Mouse (Mus musculus) gastrocnemius, postnatal 10 days (tissue): ENCODE data around the gene Pola2. TPM values are rescaled to one million over a fixed set of nuclear protein-coding genes. Genes with fewer than 3 reads are reported as not detected.
A peak's percentile ranks its signal among the peaks of the same experiment; 100 is the strongest.

Experiments
- DNase-seq: peaks from one replicate; pipeline ENCODE4 v3.0.0; 2021; ENCODE audit warnings: mixed read lengths
- total RNA-seq, 2 experiments: library from RNA; stranded (reverse); gene quantifications; 2 replicates each; pipeline ENCODE4 v1.2.3; 2021

Gene Pola2
- total RNA-seq, 2 experiments from 2014 or later: 13.7 to 18.7 TPM

- no peak for DNase-seq
These were observed 26.7 kb downstream of the Pola2 start for GRCm38 (mm10) chr19:5937095-5937835.

GRCm38 (mm10) chr19:5935691-5936090 is 28.3 kb downstream of the Pola2 start:
- no peak for DNase-seq

- peak; percentile 65 for DNase-seq
These were observed 28.7 kb downstream of the Pola2 start for GRCm38 (mm10) chr19:5935266-5935665.

GRCm38 (mm10) chr19:5929634-5930596 is 34.1 kb downstream of the Pola2 start:
- DNase-seq: peak; percentile 68

- no peak for DNase-seq
These were observed 35.5 kb downstream of the Pola2 start for GRCm38 (mm10) chr19:5928546-5928945.

GRCm38 (mm10) chr19:5928104-5928503 is 35.9 kb downstream of the Pola2 start:
- DNase-seq: no peak

GRCm38 (mm10) chr19:5927532-5927931 is 36.5 kb downstream of the Pola2 start:
- DNase-seq: no peak

GRCm38 (mm10) chr19:5927026-5927425 is 37.0 kb downstream of the Pola2 start:
- DNase-seq: no peak

GRCm38 (mm10) chr19:5925311-5925855 is 38.6 kb downstream of the Pola2 start:
- DNase-seq: no peak

- DNase-seq: peak; percentile 97
These were observed 39.3 kb downstream of the Pola2 start, which contains the start of gene Cdc42ep2 for GRCm38 (mm10) chr19:5924713-5925093. Cdc42ep2 (minus strand) TSS chr19:5924816.

GRCm38 (mm10) chr19:5923990-5924712 is 39.9 kb downstream of the Pola2 start:
- DNase-seq: peak; percentile 98

GRCm38 (mm10) chr19:5922963-5923362 is 41.0 kb downstream of the Pola2 start:
- no peak for DNase-seq

GRCm38 (mm10) chr19:5922119-5922942 is 41.7 kb downstream of the Pola2 start:
- peak; percentile 13 for DNase-seq

GRCm38 (mm10) chr19:5921715-5922114 is 42.3 kb downstream of the Pola2 start:
- DNase-seq: no peak

GRCm38 (mm10) chr19:5913007-5913719 is 50.8 kb downstream of the Pola2 start, which contains the start of gene Dpf2:
Dpf2 (minus strand) TSS chr19:5913010.
- DNase-seq: no peak

- peak; percentile 99 for DNase-seq
These were observed 51.6 kb downstream of the Pola2 start for GRCm38 (mm10) chr19:5912103-5913006.

GRCm38 (mm10) chr19:5911430-5912102 is 52.4 kb downstream of the Pola2 start:
- DNase-seq: no peak

- no peak for DNase-seq
These were observed 53.8 kb downstream of the Pola2 start for GRCm38 (mm10) chr19:5910221-5910620.

- no peak for DNase-seq
These were observed 56.7 kb downstream of the Pola2 start for GRCm38 (mm10) chr19:5907275-5907674.
